Mouse (Mus musculus): Measurements from ENCODE around the gene 2310007B03Rik. TPM values are rescaled to one million over a fixed set of nuclear protein-coding genes. Genes with fewer than 3 reads are reported as not detected.

2310007B03Rik gene
- total RNA-seq, 2 experiments from 2014 or later = not detected

- ATAC-seq (replicated peaks; ENCODE audit: low FRiP score, poor library complexity, severe bottlenecking) = no peak
Measured at GRCm38 (mm10) chr1:93161921-93162320, 1.2 kb upstream of the 2310007B03Rik start.

DNA sequence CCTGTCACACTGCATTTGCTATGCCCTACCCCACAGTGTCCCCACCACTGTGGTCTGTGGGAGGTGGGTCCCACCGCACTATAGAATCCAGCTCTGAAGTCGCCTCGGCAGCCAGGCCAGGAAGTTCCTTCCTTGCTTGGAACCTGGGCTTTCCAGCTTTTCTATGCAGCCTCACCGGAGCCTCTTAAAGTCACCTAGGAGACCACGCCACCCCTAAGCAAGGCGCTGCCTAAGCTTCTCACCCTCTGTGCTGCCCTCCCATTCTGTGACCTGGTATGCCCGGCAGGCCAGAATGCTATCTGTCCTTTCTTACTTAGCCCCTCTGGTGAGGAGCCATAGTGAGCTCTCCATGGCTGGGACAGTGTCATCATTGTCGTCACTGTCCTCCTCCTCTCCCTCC lies 602 bp upstream of the 2310007B03Rik start:
- no peak for ATAC-seq (replicated peaks; ENCODE audit: low FRiP score, poor library complexity, severe bottlenecking)

DNA sequence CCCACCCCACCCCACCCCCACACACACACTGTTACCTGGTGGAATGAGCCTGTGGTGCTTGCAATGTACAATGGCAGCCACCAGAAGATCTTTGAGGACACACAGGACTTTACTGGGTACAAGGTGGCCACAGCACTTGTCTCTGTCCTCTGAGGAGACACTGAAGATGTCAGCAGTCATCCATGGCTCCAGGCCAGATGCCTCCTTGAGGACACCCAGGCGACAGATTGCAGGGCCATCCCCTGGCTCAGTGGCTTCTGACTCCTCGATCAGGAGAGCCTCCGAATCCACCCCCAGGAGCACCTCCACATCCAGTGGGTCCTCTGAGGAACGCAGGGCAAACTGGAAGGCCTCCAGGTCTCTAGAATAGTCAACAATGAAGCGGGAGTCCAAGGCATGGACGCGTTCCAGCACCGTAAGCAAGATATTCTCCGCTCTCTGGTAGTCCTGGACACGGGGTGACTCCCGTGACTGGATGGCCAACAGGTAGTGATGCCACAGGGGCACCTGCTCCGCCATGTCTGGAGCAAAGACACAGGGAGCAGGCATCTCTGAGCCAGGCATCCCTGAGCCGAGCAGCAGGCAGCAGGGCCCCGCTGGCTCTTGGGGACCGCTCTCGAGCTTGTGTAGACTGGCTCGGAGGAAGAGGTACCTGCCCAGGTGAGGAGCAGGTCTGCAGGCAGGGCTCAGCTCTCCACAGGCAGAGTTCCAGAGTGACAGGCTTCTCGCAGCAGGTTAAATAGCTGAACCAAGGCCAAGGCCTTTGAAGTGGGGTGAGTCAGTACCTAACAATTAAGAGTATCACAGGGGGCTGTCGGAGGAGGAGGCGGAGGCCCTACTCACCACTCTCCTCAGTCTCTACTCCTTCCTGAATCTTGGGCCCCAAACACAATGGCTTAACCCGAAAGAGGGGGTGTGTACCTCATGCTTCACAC lies 915 bp downstream of the 2310007B03Rik start:
- ATAC-seq (replicated peaks; ENCODE audit: low FRiP score, poor library complexity, severe bottlenecking) = no peak

GRCm38 (mm10) chr1:93158916-93159315 lies 1.8 kb downstream of the 2310007B03Rik start:
- no peak for ATAC-seq (replicated peaks; ENCODE audit: low FRiP score, poor library complexity, severe bottlenecking)

- ATAC-seq (replicated peaks; ENCODE audit: low FRiP score, poor library complexity, severe bottlenecking) = no peak
Measured at GRCm38 (mm10) chr1:93157566-93157965, 3.2 kb downstream of the 2310007B03Rik start.

- no peak for ATAC-seq (replicated peaks; ENCODE audit: low FRiP score, poor library complexity, severe bottlenecking)
Measured at GRCm38 (mm10) chr1:93150907-93151661, 9.7 kb downstream of the 2310007B03Rik start.

DNA sequence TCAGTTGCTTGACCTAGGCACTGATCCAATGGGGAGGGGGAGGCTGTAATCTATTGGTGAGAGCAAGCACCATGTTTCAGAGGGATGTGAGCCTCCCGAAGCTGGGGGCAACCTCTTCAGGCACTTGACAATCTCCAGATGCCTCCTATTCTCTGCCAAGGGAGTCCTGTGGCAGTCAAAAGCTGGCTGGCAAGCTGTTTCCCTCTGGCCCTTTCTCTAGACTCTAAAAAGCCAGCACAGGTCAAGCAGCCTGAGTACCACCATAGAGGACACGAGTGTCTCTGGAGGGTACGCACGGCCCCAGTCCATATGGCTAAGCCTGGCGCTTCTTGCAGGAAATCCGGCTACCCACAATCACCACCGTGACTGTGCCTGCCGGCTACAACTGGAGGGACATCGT lies 16.6 kb downstream of the 2310007B03Rik start:
- ATAC-seq (replicated peaks; ENCODE audit: low FRiP score, poor library complexity, severe bottlenecking) = no peak

GRCm38 (mm10) chr1:93142871-93143270 lies 17.9 kb downstream of the 2310007B03Rik start:
- no peak for ATAC-seq (replicated peaks; ENCODE audit: low FRiP score, poor library complexity, severe bottlenecking)

- ATAC-seq (replicated peaks; ENCODE audit: low FRiP score, poor library complexity, severe bottlenecking) = no peak
Measured at GRCm38 (mm10) chr1:93139713-93140112, 21.0 kb downstream of the 2310007B03Rik start.

DNA sequence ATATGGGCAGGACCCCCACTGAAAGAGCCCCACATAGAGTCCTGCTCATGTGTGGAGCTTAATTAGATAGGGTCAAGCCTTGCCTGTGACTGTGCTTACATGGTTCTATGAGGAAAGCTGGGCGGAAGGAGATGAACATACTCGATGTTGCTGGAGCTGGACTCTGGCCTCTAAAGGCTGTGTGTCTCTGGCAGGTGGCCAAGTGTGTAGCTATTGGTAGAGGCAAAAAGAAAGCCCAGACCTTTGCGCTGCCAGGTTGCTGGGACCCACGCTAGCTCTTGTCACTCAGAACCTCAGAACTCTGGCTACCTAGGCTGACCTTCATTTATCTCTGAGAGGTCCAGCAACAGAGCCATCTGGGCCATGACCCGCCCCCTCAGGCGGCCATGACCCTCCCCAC lies 22.2 kb downstream of the 2310007B03Rik start:
- no peak for ATAC-seq (replicated peaks; ENCODE audit: low FRiP score, poor library complexity, severe bottlenecking)

GRCm38 (mm10) chr1:93135036-93135526 lies 25.7 kb downstream of the 2310007B03Rik start, which contains the start of gene Agxt:
Gene Agxt, plus strand, starts transcription at chr1:93135240.
- ATAC-seq (replicated peaks; ENCODE audit: low FRiP score, poor library complexity, severe bottlenecking) = no peak

GRCm38 (mm10) chr1:93132676-93133075 lies 28.1 kb downstream of the 2310007B03Rik start:
- no peak for ATAC-seq (replicated peaks; ENCODE audit: low FRiP score, poor library complexity, severe bottlenecking)

- no peak for ATAC-seq (replicated peaks; ENCODE audit: low FRiP score, poor library complexity, severe bottlenecking)
Measured at GRCm38 (mm10) chr1:93130242-93130983, 30.3 kb downstream of the 2310007B03Rik start.

DNA sequence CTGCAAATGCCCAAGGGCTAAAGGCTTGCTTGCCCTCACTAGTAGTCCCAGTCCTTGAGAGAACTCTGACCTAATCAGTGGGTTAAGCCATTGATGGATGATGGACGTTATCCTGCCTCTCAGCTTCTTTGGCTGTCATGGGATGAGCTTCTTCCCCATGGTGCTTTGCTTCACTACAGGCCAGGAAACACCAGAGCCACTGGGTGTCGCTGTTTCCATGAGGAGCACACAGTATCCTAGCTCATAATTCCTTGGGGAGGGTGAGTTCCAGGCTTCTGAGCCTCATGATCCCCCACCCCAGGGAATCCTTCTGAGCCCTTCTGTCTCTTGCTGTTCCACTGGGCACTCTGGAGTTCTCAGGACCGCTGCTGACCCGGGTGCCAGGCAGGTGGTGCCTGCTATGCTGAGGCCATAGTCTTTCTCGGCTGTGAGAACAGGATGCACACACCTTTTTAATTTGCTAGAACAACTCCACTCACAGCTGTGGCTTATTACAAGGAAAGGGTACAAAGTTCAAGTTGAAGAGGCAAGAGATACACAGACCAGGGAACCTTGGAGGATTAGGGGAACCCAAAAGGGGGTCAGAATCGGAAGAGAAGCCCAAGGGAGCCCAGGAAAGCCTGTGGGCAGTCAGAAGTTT lies 31.9 kb downstream of the 2310007B03Rik start:
- no peak for ATAC-seq (replicated peaks; ENCODE audit: low FRiP score, poor library complexity, severe bottlenecking)

- no peak for ATAC-seq (replicated peaks; ENCODE audit: low FRiP score, poor library complexity, severe bottlenecking)
Measured at GRCm38 (mm10) chr1:93128209-93128608, 32.5 kb downstream of the 2310007B03Rik start.

DNA sequence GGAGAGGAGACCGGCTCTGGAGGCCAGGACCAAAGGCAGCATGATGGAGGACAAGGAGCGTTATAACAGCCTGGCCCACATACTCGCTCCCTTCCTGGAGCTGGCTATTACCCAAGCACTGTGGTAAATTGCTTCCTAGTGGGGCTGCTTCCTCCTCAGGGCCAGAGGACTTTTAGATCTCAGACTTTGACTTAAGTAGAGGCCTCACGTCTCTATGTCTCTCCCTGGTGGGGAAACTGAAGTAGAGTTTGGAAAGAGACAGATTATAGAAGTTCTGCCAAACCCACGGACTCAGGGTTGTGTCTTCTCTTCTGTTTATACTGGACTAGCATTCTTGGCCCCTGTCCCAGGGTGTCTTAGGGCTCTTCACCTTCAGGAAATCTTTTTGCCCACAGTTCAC lies 35.5 kb downstream of the 2310007B03Rik start:
- no peak for ATAC-seq (replicated peaks; ENCODE audit: low FRiP score, poor library complexity, severe bottlenecking)

GRCm38 (mm10) chr1:93124066-93124465 lies 36.7 kb downstream of the 2310007B03Rik start:
- ATAC-seq (replicated peaks; ENCODE audit: low FRiP score, poor library complexity, severe bottlenecking) = no peak

- ATAC-seq (replicated peaks; ENCODE audit: low FRiP score, poor library complexity, severe bottlenecking) = no peak
Measured at GRCm38 (mm10) chr1:93123179-93123854, 37.4 kb downstream of the 2310007B03Rik start.

DNA sequence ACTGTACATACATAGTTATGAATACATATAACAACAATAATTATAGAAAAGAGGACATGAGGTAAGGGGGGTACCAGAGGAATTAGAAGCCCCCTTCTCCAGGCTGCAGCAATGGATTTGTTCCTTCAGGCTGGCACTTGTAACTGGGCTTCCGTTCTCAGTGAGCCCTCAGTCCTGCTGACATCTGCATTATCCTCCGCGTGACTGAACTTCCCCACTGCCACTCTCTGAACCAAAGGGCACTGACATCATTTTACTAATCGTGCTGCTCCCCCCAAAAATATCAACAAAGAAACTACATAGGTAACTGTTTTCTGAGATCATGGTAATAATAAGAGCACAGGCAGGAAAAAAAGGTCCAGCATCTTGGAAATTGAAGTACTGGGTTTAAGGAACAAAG lies 41.9 kb downstream of the 2310007B03Rik start:
- no peak for ATAC-seq (replicated peaks; ENCODE audit: low FRiP score, poor library complexity, severe bottlenecking)

All from erythroid progenitor cell, adult 5-6 weeks (primary cell).